Mouse (Mus musculus) spleen, adult 18-20 months (tissue): ENCODE results near the gene Snrpd2.
"Not testable (repeated sequence)": the region's sequence is repeated elsewhere in the genome, so short reads cannot be mapped to it uniquely, and the experiment has no call there.

Experiments
- DNase-seq, 2 experiments: peaks; one replicate each; pipeline ENCODE4 v3.0.0; 2022; ENCODE audit warnings: mixed read lengths in 2 of 2

Gene Snrpd2

DNA sequence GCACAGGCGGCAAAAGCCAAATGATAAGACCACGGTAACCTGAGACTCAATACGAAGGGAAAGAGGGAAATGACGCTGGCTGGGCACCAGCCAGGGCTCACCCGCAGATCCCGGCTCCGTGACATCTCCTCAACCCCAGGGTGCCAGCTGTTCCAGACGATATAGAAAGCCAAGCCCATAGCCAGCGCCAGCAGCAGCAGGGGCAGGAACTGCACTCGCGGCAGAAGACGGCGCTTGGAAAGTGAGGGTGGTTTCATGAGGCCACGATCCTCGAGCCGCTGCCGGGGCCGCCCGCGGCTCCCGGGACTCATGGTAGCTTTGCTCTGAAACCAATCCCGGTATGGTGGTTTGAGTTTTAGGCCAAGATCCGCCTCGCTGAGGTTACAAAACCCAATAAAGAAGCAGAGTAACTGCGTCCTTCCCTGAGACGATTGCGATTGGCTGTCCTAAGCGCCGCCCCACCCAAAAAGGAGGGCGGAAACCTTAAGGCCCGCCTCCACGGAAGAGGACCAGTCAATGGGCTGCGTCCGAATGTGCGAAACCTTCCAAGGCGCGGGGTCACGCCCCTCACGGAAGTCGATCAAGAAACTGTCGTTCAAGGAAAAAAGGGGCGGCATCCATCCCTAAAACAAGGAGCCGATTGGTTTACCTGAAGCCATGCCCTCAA lies 514 bp upstream of the Snrpd2 start, which contains the start of gene Qpctl:
TSS of gene Qpctl (minus strand) at position 417 of the 667 bp plus-strand sequence.
- peak; percentile 95 to 96 for DNase-seq

DNA sequence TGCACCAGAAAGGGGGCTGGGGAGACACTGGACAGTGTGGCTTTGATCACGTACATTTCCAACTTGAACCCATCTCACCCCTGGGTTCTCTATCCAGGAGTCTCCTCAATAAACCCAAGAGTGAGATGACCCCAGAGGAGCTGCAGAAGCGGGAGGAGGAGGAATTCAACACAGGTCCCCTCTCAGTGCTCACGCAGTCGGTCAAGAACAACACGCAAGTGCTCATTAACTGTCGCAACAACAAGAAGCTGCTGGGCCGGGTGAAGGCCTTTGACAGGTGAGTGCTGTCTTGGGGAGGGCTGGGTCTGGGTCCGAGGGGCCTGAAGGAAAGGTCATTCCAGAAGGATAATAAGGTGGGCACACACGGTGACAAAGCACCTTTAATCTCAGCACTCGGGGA lies 1.6 kb downstream of the Snrpd2 start:
- DNase-seq: not testable (repeated sequence)

GRCm38 (mm10) chr7:19154796-19155195 lies 5.3 kb downstream of the Snrpd2 start:
- DNase-seq: no peak

DNA sequence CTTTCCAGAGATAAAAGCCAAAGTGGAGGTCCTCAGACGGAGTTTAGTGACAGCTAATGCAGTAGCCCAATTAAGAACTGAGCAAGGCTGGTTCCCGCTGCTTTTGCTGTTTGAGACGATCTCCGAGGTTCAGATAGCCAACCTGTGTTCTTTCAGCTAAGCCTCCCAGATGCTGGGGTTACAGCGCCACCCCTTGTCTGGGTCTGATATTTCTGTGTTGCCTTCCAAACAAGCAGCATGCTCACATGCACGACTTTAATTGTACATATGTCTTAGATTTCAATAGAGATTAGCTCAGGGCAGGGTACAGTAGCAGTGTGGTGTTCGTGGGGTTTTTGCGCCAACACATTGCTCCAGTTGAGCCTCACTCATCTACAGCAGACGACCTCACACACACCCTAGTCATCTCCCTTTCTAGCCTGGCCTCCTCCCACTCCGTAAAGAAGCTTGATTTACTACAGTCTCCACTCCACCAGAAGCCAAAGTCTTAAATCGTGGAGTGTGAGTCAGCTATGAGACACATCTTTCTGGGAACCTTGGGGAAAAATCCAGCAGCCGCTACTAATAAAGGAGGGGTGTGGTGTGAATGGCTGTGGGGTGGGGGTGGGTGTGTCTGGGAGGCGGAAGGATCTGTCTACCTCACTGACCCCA lies 6.4 kb downstream of the Snrpd2 start:
- DNase-seq: no peak

DNA sequence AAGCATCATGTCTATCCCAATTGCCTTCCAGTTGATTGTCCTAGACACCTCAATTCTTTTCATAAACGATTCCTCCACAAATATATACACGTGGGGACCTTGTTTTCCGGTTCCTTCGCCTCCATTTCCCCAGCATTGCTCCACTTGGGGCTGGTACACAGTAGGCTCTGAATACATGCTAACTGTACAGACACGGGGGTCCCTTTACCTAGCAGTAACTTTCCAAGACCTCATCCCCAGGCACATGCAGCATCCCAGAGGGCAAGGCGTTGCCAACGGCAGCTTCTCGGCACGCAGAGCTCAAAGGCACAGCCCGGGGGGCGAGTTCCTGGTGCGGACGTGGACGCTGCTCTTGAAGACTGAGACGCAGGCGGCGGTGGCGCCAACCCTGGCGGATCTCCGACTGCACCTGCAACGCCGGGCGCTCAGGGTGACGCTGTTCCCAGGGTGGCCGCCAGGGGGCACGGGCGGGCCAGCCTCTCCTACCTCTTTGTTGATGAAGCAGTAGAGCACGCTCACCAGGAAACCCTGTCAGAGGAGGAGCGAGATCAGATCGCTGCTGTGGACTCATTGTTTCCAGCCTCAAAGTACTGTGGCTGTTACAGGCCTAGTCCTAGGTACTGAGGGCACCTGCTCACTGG lies 7.8 kb downstream of the Snrpd2 start:
- peak; percentile 83 to 96 for DNase-seq

GRCm38 (mm10) chr7:19158601-19159000 lies 9.1 kb downstream of the Snrpd2 start:
- no peak for DNase-seq

DNA sequence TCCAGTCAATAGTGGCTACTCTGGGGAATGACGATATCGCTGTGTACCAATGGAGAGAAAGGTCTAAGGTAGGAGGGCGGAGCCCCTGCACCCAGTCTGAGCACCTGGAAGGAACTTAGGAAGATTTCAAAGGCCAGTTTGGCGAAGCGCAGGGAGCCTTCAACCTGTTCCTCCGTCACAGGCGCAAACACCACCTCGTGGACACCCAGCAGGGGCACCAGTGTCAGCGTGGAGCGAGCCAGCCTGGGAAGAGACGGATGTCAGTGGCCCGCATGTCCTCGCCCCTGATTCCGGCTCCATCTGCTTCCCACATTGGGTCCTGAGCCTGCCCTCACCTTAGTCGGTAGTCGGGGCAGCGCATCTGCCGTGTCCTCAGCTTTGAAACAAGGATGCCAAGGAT lies 9.9 kb downstream of the Snrpd2 start:
- no peak for DNase-seq

GRCm38 (mm10) chr7:19160115-19160514 lies 10.6 kb downstream of the Snrpd2 start:
- DNase-seq: no peak

DNA sequence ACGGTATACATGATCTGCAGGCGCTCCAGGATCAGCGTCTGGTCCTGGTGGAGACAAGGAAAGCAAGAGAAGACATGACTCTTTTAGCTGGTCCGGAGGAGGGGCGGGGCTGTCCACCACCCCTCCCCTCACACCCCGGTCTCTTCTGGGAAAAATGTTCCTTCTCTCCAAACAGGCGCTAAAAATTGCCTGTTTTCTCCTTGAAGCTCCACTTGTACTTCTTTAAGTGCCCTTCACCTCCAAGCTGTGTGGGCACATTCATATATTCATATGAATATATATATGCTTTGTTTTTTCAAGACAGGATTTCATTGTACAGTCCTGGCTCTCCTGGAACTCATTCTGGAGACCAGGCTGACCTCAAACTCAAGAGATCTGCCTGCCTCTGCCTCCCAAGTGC lies 13.4 kb downstream of the Snrpd2 start:
- DNase-seq: no peak

DNA sequence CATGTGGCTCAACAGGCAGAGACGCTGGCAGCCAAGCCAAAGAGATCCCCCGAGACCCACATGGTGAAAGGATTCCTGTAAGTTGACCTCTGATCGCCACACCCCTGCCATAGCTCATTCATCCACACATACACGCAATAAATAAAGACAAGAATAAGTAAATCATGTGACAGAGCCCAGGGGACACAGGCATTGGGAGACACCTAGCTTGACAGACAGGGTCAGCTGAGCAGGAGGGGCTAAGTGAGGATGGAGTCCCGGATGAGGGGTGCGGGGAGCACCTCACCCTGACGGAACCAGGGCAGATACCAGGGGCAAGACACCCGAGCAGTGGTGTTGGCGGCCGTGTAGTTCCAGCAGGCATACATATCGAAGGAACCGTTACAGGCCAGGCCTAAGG lies 14.2 kb downstream of the Snrpd2 start:
- no peak for DNase-seq

GRCm38 (mm10) chr7:19164189-19164588 lies 14.7 kb downstream of the Snrpd2 start:
- no peak for DNase-seq

- no peak for DNase-seq
These were observed 15.5 kb downstream of the Snrpd2 start for GRCm38 (mm10) chr7:19164978-19165377.

DNA sequence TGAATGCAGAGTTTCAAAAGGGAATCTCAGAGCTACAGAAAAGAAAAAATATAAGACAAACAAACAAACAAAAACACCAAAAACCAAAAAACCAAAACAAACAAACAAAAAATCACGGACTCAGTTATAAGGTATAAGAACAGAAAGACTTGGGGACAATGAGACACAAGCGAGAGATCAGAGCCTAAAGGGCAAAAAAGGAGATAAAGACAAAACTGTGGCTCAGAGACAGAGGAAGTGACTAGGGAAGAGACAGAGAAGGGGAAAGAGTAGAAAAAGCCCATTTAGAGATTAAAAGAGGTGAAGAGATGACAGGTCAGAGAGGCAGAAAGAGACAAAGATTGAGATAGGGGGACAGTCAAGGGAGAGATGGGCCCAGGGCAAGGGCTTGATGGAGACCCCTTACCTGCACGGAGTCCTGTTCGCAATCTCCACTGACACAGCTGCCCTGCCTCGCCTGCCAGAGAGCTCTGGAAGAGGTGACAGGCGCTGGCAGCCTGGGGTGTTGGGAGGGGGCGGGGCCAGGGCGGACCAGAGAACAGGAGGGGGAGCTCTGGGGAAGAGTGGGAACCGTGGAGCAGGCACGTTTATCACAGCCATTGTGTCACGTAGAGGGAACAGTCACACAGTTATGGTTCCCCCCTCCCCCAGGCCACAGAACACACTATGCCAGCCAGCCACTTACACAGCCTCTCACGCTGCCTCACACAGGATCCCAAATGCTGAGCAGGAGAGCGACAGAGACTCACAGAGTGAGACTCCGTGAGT lies 16.3 kb downstream of the Snrpd2 start, which contains the start of gene Gipr:
TSS of gene Gipr (minus strand) at position 472 of the 768 bp plus-strand sequence.
- DNase-seq: no peak

DNA sequence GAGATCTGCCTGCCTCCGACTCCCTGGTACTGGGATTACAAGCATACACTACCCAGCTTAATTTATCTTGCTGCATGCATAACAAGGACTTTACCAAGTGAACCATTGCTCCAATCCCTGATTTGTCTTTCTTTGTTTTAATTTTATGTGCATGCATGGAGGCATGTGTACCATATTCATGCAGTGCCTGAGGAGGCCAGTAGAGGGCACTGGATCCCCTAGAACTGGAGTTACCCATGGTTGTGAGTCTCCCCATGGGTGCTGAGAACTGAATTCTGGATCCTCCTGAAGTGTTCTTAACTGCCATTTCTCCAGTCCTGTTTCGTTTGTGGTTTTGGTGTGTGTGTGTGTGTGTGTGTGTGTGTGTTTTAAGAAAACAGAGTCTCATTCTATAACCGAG lies 17.5 kb downstream of the Snrpd2 start:
- DNase-seq: no peak

- DNase-seq: no peak
These were observed 20.0 kb downstream of the Snrpd2 start for GRCm38 (mm10) chr7:19169506-19169905.

DNA sequence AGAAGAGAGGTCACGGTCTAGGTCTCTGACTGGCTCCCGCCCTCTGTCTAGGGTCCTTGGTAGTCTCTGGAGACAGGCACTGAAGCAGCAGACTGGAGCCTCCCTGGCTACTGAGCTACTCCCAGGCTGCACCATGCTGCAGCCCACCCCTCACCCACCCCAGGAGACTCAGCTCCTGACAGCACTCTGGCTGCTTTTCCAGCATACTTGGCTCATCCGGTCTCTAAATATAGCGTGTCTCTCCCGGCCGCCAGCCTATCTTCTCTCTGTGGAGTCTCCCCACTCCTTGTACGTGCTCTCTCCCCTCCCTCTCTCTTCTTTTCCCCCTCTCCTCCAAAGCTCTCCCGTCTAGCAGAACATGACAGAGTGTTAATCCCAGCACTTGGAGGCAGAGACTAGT lies 20.6 kb downstream of the Snrpd2 start:
- no peak for DNase-seq

GRCm38 (mm10) chr7:19171831-19172230 lies 22.3 kb downstream of the Snrpd2 start:
- no peak for DNase-seq

DNA sequence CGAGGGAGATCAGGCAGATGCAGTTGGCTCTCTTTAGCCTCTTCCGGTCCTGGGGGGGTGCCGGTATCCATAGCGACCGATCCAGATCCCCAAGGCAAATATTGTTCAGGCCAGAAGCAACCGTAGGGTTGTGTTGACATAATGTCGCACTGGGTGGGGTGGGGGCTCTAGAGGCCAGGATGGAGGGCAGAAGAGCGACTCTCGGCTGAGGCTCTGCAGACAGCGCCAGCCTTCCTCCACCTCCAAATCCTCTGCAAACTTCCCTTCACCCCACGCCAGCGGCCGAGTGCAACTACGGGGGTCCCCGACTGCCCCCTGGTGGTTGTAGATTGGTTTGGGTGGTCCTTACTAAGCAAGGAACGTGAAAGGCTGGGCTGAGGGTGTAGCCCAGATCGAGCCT lies 23.4 kb downstream of the Snrpd2 start:
- peak; percentile 44 to 79 for DNase-seq

GRCm38 (mm10) chr7:19175708-19176515 lies 26.4 kb downstream of the Snrpd2 start, which contains the start of gene Eml2:
Gene Eml2, plus strand, starts transcription at chr7:19176421.
- DNase-seq: no peak

GRCm38 (mm10) chr7:19176516-19176947 lies 27.0 kb downstream of the Snrpd2 start:
- no peak for DNase-seq

GRCm38 (mm10) chr7:19177216-19177615 lies 27.7 kb downstream of the Snrpd2 start:
- no peak for DNase-seq

- DNase-seq: no peak
These were observed 28.5 kb downstream of the Snrpd2 start for GRCm38 (mm10) chr7:19178035-19178434.
